Mouse (Mus musculus) lung, embryonic 14.5 days (tissue): ENCODE measurements around the gene Pcbp3. TPM values are rescaled to one million over a fixed set of nuclear protein-coding genes. Genes with fewer than 3 reads are reported as not detected.
A peak's percentile ranks its signal among the peaks of the same experiment; 100 is the strongest.
"Not testable (repeated sequence)": the region's sequence is repeated elsewhere in the genome, so short reads cannot be mapped to it uniquely, and the experiment has no call there.

Experiments
- ATAC-seq: fragments of 200-750 bp; cut with Nextera tagmentation; 2 replicates; pipeline ENCODE4 v1.8.0; 2017; ENCODE audit warnings: mild to moderate bottlenecking, moderate TSS enrichment, moderate library complexity; ENCODE audit not compliant: insufficient read depth
- DNase-seq: peaks from one replicate; pipeline ENCODE4 v3.0.0-alpha.2; 2015
- H3K27ac ChIP-seq: fragments of 300-500 bp; sonication (generic); 2 replicates; pipeline ENCODE4 v1.5.1; 2014; ENCODE audit warnings: low read depth, mild to moderate bottlenecking, moderate library complexity
- H3K27me3 ChIP-seq: fragments of 300-500 bp; sonication (generic); 2 replicates; pipeline ENCODE4 v1.6.1; 2014; ENCODE audit warnings: low read length, control low read depth; ENCODE audit not compliant: insufficient read depth
- H3K36me3 ChIP-seq: fragments of 300-500 bp; sonication (generic); 2 replicates; pipeline ENCODE4 v1.6.1; 2014; ENCODE audit warnings: control low read depth; ENCODE audit not compliant: insufficient read depth
- H3K4me1 ChIP-seq: fragments of 300-500 bp; sonication (generic); 2 replicates; pipeline ENCODE4 v1.6.1; 2014; ENCODE audit warnings: antibody characterized with exemption, control low read depth; ENCODE audit not compliant: insufficient read depth
- H3K4me2 ChIP-seq: fragments of 300-500 bp; sonication (generic); 2 replicates; pipeline ENCODE4 v1.6.1; 2014; ENCODE audit warnings: mild to moderate bottlenecking
- H3K4me3 ChIP-seq: fragments of 300-500 bp; sonication (generic); 2 replicates; pipeline ENCODE4 v1.5.1; 2014; ENCODE audit warnings: low read depth, low read length
- H3K9ac ChIP-seq: fragments of 300-500 bp; sonication (generic); 2 replicates; pipeline ENCODE4 v1.6.1; 2014
- H3K9me3 ChIP-seq: fragments of 300-500 bp; sonication (generic); 2 replicates; pipeline ENCODE4 v1.6.1; 2016; ENCODE audit warnings: low read depth, low read length, control low read depth
- CTCF ChIP-seq: IDR thresholded peaks from 2 replicates; pipeline ENCODE4 v1.5.1; 2016; ENCODE audit warnings: antibody characterized with exemption, low read depth
- WGBS: fragments of 180-500 bp; shearing (Covaris S2); extraction: QIAGEN DNeasy Blood & Tissue Kit; methylation state at CpG from one replicate; pipeline ENCODE4 v1.1.7; 2014; 5-methylcytosine and 5-hydroxymethylcytosine counted together
- polyA plus RNA-seq: library from polyadenylated mRNA; unstranded; fragments of >200 nt; fragmentation: Nextera tagmentation; extraction: Ambion mirVana; gene quantifications from 2 replicates; pipeline ENCODE4 v1.2.1, GENCODE M21; 2014

The Pcbp3 gene
- polyA plus RNA-seq, 1 experiment from 2014 or later: 15.9 TPM

- no peak overlapping the region for H3K9ac ChIP-seq
- TF ChIP-seq CTCF: no peak
- no peaks in the 10 kb centered on the region for H3K9me3 ChIP-seq
- WGBS: 88% methylated on average over 5 of the region's 5 CpGs
- no peak overlapping the region for H3K4me2 ChIP-seq
- no peak for DNase-seq
- no peaks in the 10 kb centered on the region for H3K27me3 ChIP-seq
- no peaks in the 10 kb centered on the region for H3K36me3 ChIP-seq
- ATAC-seq: no peak
- no peak overlapping the region for H3K4me3 ChIP-seq
- no peaks in the 10 kb centered on the region for H3K4me1 ChIP-seq
- H3K27ac ChIP-seq: no peak overlapping the region
Measured at GRCm38 (mm10) chr10:76988586-76988985, 26.9 kb upstream of the Pcbp3 start.

- Histone ChIP-seq H3K36me3 (no peaks in the 10 kb centered on the region), H3K27me3 (no peaks in the 10 kb centered on the region), H3K4me2 (no peak overlapping the region), H3K9me3 (no peaks in the 10 kb centered on the region), H3K4me3 (no peak overlapping the region), H3K4me1 (no peaks in the 10 kb centered on the region), H3K27ac (no peak overlapping the region), H3K9ac (no peak overlapping the region)
- ATAC-seq: no peak
- peak; percentile 87 for DNase-seq
- WGBS: 39% methylated on average over 2 of the region's 2 CpGs
- TF ChIP-seq CTCF: no peak
Measured at GRCm38 (mm10) chr10:76978042-76978441, 16.4 kb upstream of the Pcbp3 start.

- Histone ChIP-seq H3K9ac (no peak overlapping the region), H3K4me3 (no peak overlapping the region), H3K27me3 (no peaks in the 10 kb centered on the region), H3K36me3 (no peaks in the 10 kb centered on the region), H3K9me3 (no peaks in the 10 kb centered on the region), H3K4me2 (no peak overlapping the region), H3K4me1 (no peaks in the 10 kb centered on the region), H3K27ac (no peak overlapping the region)
- TF ChIP-seq CTCF: no peak
- 36% methylated on average over 4 of the region's 4 CpGs for WGBS
- DNase-seq: no peak
- ATAC-seq: no peak
Measured at GRCm38 (mm10) chr10:76976699-76977098, 15.0 kb upstream of the Pcbp3 start.

DNA sequence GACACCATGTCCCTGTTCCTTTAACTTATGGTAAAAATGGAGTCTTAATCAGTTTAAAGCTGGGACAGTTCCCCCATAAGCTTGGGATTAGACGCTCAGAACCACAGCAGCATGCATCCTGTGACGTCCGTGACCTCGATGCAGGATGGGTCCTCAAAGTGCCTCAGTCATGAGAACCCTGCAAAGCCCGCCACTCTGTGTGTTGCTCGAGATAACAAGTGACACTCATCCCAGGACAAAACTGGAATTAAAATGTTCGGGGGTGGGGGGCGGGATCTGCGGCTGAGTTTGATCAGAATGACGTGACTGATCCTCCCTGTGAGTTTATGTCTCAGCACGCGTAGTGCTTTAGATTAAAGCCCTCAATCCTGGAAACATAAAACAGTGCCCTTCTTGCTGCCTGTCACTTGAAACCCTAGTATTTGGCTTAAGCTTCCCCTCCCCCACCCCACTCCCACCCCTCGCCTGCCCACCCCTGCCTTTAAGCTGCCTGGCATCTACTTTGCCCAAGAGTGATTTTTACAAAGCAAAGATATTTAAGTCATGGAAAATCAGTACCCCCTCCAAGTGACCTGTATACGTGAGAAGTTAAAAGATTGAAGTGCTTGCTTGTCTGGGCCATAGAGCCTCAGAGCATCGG, 12.2 kb upstream of the Pcbp3 start:
- 14% methylated on average over 15 of the region's 15 CpGs for WGBS
- no peak overlapping the region for H3K4me2 ChIP-seq
- no peak for TF ChIP-seq CTCF

GRCm38 (mm10) chr10:76972318-76972717, 10.6 kb upstream of the Pcbp3 start:
- not testable (repeated sequence) for H3K27ac ChIP-seq, H3K9ac ChIP-seq, H3K36me3 ChIP-seq, H3K4me2 ChIP-seq, DNase-seq, H3K27me3 ChIP-seq, H3K9me3 ChIP-seq, H3K4me3 ChIP-seq, H3K4me1 ChIP-seq, ATAC-seq
- WGBS: 62% methylated on average over 6 of the region's 6 CpGs

More for the DNA sequence above, 12.2 kb upstream of the Pcbp3 start:
- H3K9me3 ChIP-seq: no peaks in the 10 kb centered on the region
- H3K9ac ChIP-seq: no peak overlapping the region
- no peak for DNase-seq
- H3K36me3 ChIP-seq: no peaks in the 10 kb centered on the region
- no peaks in the 10 kb centered on the region for H3K4me1 ChIP-seq
- H3K27me3 ChIP-seq: no peaks in the 10 kb centered on the region
- no peak for ATAC-seq
- H3K4me3 ChIP-seq: no peak overlapping the region
- no peak overlapping the region for H3K27ac ChIP-seq

- H3K36me3 ChIP-seq: no peaks in the 10 kb centered on the region
- H3K4me2 ChIP-seq: no peak overlapping the region
- no peak overlapping the region for H3K9ac ChIP-seq
- 41% methylated on average over 7 of the region's 7 CpGs for WGBS
- H3K9me3 ChIP-seq: no peaks in the 10 kb centered on the region
- H3K27ac ChIP-seq: no peak overlapping the region
- H3K4me1 ChIP-seq: no peaks in the 10 kb centered on the region
- H3K27me3 ChIP-seq: no peaks in the 10 kb centered on the region
- no peak for TF ChIP-seq CTCF
- no peak overlapping the region for H3K4me3 ChIP-seq
- ATAC-seq (no peak), DNase-seq (no peak)
Measured at GRCm38 (mm10) chr10:76970974-76971373, 9.3 kb upstream of the Pcbp3 start.

DNA sequence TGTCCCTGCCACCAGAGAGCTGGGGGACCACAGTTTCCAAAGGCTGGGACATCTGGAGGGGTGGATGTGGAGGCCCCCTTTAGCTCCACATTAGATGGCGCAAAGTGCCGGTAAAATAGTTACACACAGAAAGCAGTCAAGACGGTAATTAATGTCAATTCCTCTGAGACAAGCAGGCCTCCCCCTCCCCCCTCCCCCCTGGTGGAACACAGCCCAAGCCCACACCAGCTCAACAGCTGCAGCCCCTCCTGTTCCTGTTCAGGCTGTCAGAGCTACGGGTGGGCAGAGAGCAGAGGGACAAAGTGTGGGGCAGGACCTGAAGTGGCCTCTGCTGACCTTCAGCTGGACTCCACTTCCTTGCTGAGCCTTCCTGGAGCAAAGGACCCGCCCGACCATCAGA, 2.7 kb upstream of the Pcbp3 start:
- ATAC-seq (no peak), DNase-seq (peak; percentile 43)
- H3K9me3 ChIP-seq: no peaks in the 10 kb centered on the region
- H3K4me1 ChIP-seq: peaks cover 15% of the 10 kb centered on the region
- 11% methylated on average over 6 of the region's 6 CpGs for WGBS
- H3K36me3 ChIP-seq: no peaks in the 10 kb centered on the region
- H3K4me2 ChIP-seq: peak overlapping the region; percentile 31; the same call in 1 of the 2 replicates
- H3K27ac ChIP-seq: no peak overlapping the region
- H3K4me3 ChIP-seq: no peak overlapping the region
- TF ChIP-seq CTCF: no peak
- no peak overlapping the region for H3K9ac ChIP-seq
- H3K27me3 ChIP-seq: no peaks in the 10 kb centered on the region
